8 mouse cellular contexts compared by ENCODE assay signal in the genomic region with DNA sequence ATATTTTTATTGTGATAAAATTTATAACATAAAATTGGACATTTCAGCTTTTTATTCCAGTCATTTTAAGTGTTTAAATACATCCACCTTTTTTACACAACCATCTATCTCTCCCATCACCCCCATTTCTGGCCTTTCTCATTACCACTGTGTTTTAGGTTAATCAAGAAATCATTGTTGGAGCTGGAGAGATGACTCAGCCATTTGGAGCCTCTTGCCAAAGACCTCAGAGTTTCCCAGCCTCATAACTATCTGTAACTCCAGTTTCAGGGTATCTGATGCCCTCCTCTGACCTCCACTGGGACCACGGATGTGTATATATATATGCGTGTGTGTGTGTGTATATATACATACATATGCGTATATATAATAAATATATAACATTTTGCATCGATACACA. TPM values are rescaled to one million over a fixed set of nuclear protein-coding genes. Genes with fewer than 3 reads are reported as not detected.
A peak's percentile ranks its signal among the peaks of the same experiment; 100 is the strongest.
DNase-seq lines count a peak whose midpoint lies in the region; ATAC-seq and TF ChIP-seq lines count a peak whose summit lies in the region.

No protein-coding gene starts in this region.

- H3K27me3 ChIP-seq in C2C12 (ENCODE audit: control insufficient read depth, insufficient read depth, insufficient read length), result no peaks in the 10 kb centered on the region
- H3K27me3 ChIP-seq in embryonic facial prominence, embryonic 11.5 days (ENCODE audit: control insufficient read depth, insufficient read depth, low read length), result no peaks in the 10 kb centered on the region
- no peaks in the 10 kb centered on the region for H3K27me3 ChIP-seq in hindbrain, embryonic 16.5 days (replicated peaks; ENCODE audit: control insufficient read depth, insufficient read depth, low read length)
- no peaks in the 10 kb centered on the region for H3K27me3 ChIP-seq in midbrain, embryonic 15.5 days (replicated peaks)

- H3K4me2 ChIP-seq in embryonic facial prominence, embryonic 11.5 days (ENCODE audit: low read depth, low read length), result no peak overlapping the region
- peak overlapping the region; percentile 61 for H3K4me2 ChIP-seq in hindbrain, embryonic 16.5 days (ENCODE audit: low read length)
- H3K4me2 ChIP-seq in midbrain, embryonic 15.5 days, result peak overlapping the region; percentile 53

- 49% methylated on average over 4 of the region's 4 CpGs for WGBS in embryonic facial prominence, embryonic 11.5 days
- WGBS in hindbrain, embryonic 16.5 days, result 52% methylated on average over 4 of the region's 4 CpGs
- 54% methylated on average over 4 of the region's 4 CpGs for WGBS in midbrain, embryonic 15.5 days

- H3K79me2 ChIP-seq in C2C12 (ENCODE audit: control insufficient read depth, insufficient read depth), result peaks cover 23% of the 10 kb centered on the region

- no peaks in the 10 kb centered on the region for H3K9me3 ChIP-seq in embryonic facial prominence, embryonic 11.5 days (replicated peaks; ENCODE audit: control insufficient read depth, low read length)
- H3K9me3 ChIP-seq in hindbrain, embryonic 16.5 days (ENCODE audit: control insufficient read depth, low read length), result no peaks in the 10 kb centered on the region
- no peaks in the 10 kb centered on the region for H3K9me3 ChIP-seq in midbrain, embryonic 15.5 days

- H3ac ChIP-seq in C2C12 (ENCODE audit: control insufficient read depth, insufficient read length, low read depth), result no peak overlapping the region

- H3K79me3 ChIP-seq in C2C12 (ENCODE audit: low read depth), result peaks cover 6% of the 10 kb centered on the region

- DNase-seq in gastrocnemius, adult 2 months, result no peak
- DNase-seq in gastrocnemius, postnatal 10 days, result no peak
- no peak for DNase-seq in embryonic facial prominence, embryonic 11.5 days (ENCODE audit: low spot score)
- no peak for DNase-seq in right cerebral cortex, adult 18-20 months
- DNase-seq in thymus, postnatal 14 days, result no peak

- H3K4me3 ChIP-seq in gastrocnemius, adult 2 months, result peak overlapping the region; percentile 80
- peak overlapping the region; percentile 34 for H3K4me3 ChIP-seq in C2C12 (ENCODE audit: insufficient read depth, poor library complexity, severe bottlenecking)
- H3K4me3 ChIP-seq in embryonic facial prominence, embryonic 11.5 days (ENCODE audit: low read depth, low read length), result peak overlapping the region; percentile 68; the same call in 1 of the 2 replicates
- peak overlapping the region; percentile 71; the same call in 1 of the 2 replicates for H3K4me3 ChIP-seq in hindbrain, embryonic 16.5 days (ENCODE audit: low read length)
- H3K4me3 ChIP-seq in midbrain, embryonic 15.5 days, result peak overlapping the region; percentile 54

- no peaks in the 10 kb centered on the region for H3K4me1 ChIP-seq in embryonic facial prominence, embryonic 11.5 days (ENCODE audit: control insufficient read depth, insufficient read depth, low read length)
- peaks cover 9% of the 10 kb centered on the region for H3K4me1 ChIP-seq in hindbrain, embryonic 16.5 days (ENCODE audit: control insufficient read depth, insufficient read depth, low read depth, low read length)
- H3K4me1 ChIP-seq in midbrain, embryonic 15.5 days, result peaks cover 11% of the 10 kb centered on the region

- peak overlapping the region; percentile 90 for H3K27ac ChIP-seq in gastrocnemius, adult 2 months
- H3K27ac ChIP-seq in embryonic facial prominence, embryonic 11.5 days (replicated peaks; ENCODE audit: low read depth, low read length), result no peak overlapping the region
- no peak overlapping the region for H3K27ac ChIP-seq in hindbrain, embryonic 16.5 days (ENCODE audit: low read depth, low read length)
- peak overlapping the region; percentile 82; the same call in 1 of the 2 replicates for H3K27ac ChIP-seq in midbrain, embryonic 15.5 days

- H3K9ac ChIP-seq in embryonic facial prominence, embryonic 11.5 days (replicated peaks; ENCODE audit: low read length), result no peak overlapping the region
- no peak overlapping the region for H3K9ac ChIP-seq in hindbrain, embryonic 16.5 days (ENCODE audit: low read depth, low read length)
- H3K9ac ChIP-seq in midbrain, embryonic 15.5 days, result no peak overlapping the region

- intact Hi-C loops in gastrocnemius, adult 2 months (cut with DNase I), result loop anchor here (5.0 kb wide), 2 partner anchors 66 to 401 kb away; a partner anchor contains a TSS

- TF ChIP-seq CTCF in gastrocnemius, adult 2 months (IDR thresholded peaks at IDR 0.05), result no peak
- TF ChIP-seq CTCF in C2C12 (IDR thresholded peaks at IDR 0.05; ENCODE audit: control insufficient read depth, insufficient read depth, insufficient read length), result no peak

- peaks cover 12% of the 10 kb centered on the region for H3K36me3 ChIP-seq in C2C12 (ENCODE audit: control insufficient read depth, insufficient read depth)
- no peaks in the 10 kb centered on the region for H3K36me3 ChIP-seq in embryonic facial prominence, embryonic 11.5 days (replicated peaks; ENCODE audit: control insufficient read depth, insufficient read depth, low read depth, low read length)
- H3K36me3 ChIP-seq in hindbrain, embryonic 16.5 days (ENCODE audit: control insufficient read depth, insufficient read depth, low read length), result no peaks in the 10 kb centered on the region
- H3K36me3 ChIP-seq in midbrain, embryonic 15.5 days (replicated peaks), result no peaks in the 10 kb centered on the region

- ATAC-seq in embryonic facial prominence, embryonic 11.5 days (replicated peaks; ENCODE audit: insufficient number of reproducible peaks, low FRiP score, low TSS enrichment, low read depth), result no peak
- ATAC-seq in hindbrain, embryonic 16.5 days, result no peak
- 0 out of 2 replicates have a peak, but pooled peaks have one; percentile 24 for ATAC-seq in midbrain, embryonic 15.5 days (replicated peaks)

TF ChIP-seq in C2C12, 6 proteins besides CTCF, POLR2A, EP300 and RAD21:
- no peak for TF ChIP-seq FOSL1 (IDR thresholded peaks at IDR 0.05; ENCODE audit: insufficient read depth, low read length, poor library complexity, severe bottlenecking)
- no peak for TF ChIP-seq USF1 (IDR thresholded peaks at IDR 0.05; ENCODE audit: low read depth)
- no peak for TF ChIP-seq CEBPB (IDR thresholded peaks at IDR 0.05; ENCODE audit: low read depth)
- no peak for TF ChIP-seq MAX (IDR thresholded peaks at IDR 0.05)
- TF ChIP-seq MYOG (IDR thresholded peaks at IDR 0.05; ENCODE audit: control insufficient read depth, extremely low read depth, insufficient read length), result no peak
- TF ChIP-seq MYOD1 (IDR thresholded peaks at IDR 0.05; ENCODE audit: control insufficient read depth, insufficient read length, low read depth), result no peak

RNA-seq across cellular contexts. Expression of a gene that starts 0.8 kb away (rescaled TPM):
- under 1 TPM in 1 of 2 experiments, not detected in 1; 0.31 TPM for total RNA-seq in gastrocnemius, adult 2 months (2021)
- 1 to 10 TPM; 2.1 to 2.5 TPM for total RNA-seq in gastrocnemius, postnatal 10 days (2021)
- polyA plus RNA-seq in C2C12 (2012; fragmentation: generic; extraction: Trizol), result 9.9 TPM
- polyA plus RNA-seq in embryonic facial prominence, embryonic 11.5 days (2014; fragmentation: Nextera tagmentation; extraction: Ambion mirVana), result 29.4 and 36.0 TPM in 2 replicates
- 7.4 TPM in 2 replicates for polyA plus RNA-seq in hindbrain, embryonic 16.5 days (2015; fragmentation: Nextera tagmentation; extraction: Ambion mirVana)
- 5.5 and 6.1 TPM in 2 replicates for polyA plus RNA-seq in midbrain, embryonic 15.5 days (2015; fragmentation: Nextera tagmentation; extraction: Ambion mirVana)

Comparison
In these comparisons a context has a peak if more than half of its experiments do, and no peak if none do; other contexts are left out.
1. H3K27ac ChIP-seq: peak in gastrocnemius, adult 2 months (single experiment) and midbrain, embryonic 15.5 days (single experiment); none in embryonic facial prominence, embryonic 11.5 days (single experiment) and hindbrain, embryonic 16.5 days (single experiment).
2. Peak in every context shown above with its lines, with median percentiles within 50 percentile points of each other: H3K4me3 ChIP-seq.